Mouse (Mus musculus) ES-E14 (cell line): ENCODE measurements at regions not wholly inside any gene's neighbourhood (a gene's known extent, or its start where the extent isn't known, plus 50 kb on each side); places are given as distances from the start of the nearest gene placed in this dataset.

Experiments
- CHD2 ChIP-seq: IDR thresholded peaks from 2 replicates; pipeline ENCODE4 v1.6.1; 2014; ENCODE audit warnings: mild to moderate bottlenecking, low read depth, low read length, inconsistent platforms
- MAFK ChIP-seq: IDR thresholded peaks from 2 replicates; pipeline ENCODE4 v1.6.1; 2014; ENCODE audit warnings: mild to moderate bottlenecking, low read depth, low read length, inconsistent platforms; ENCODE audit not compliant: insufficient read depth
- ZC3H11A ChIP-seq: IDR thresholded peaks from 2 replicates; pipeline ENCODE4 v1.6.1; 2012; ENCODE audit warnings: low read depth, mild to moderate bottlenecking, inconsistent platforms, low read length, borderline replicate concordance
- ZNF384 ChIP-seq: IDR thresholded peaks from 2 replicates; pipeline ENCODE4 v1.6.1; 2012; ENCODE audit warnings: low read depth, low read length, inconsistent platforms

GRCm38 (mm10) chr17:47064592-47065306 lies 54.4 kb upstream of the Ubr2 start:
- TF ChIP-seq MAFK (no peak), CHD2 (no peak), ZC3H11A (no peak), ZNF384 (no peak)
